Mouse (Mus musculus) erythroblast, embryonic 14.5 days (primary cell): Measurements from ENCODE around the gene H2-DMb1.

ENCODE experiments used
- GATA1 ChIP-seq: IDR thresholded peaks from 2 replicates; pipeline ENCODE4 v1.6.1; 2012; ENCODE audit warnings: low read length, inconsistent platforms, mixed read lengths
- TAL1 ChIP-seq: IDR thresholded peaks from 3 replicates; pipeline ENCODE4 v1.6.1; 2012; ENCODE audit warnings: low read length, inconsistent platforms, mixed read lengths

GRCm38 (mm10) chr17:34114114-34114513 is 38.8 kb upstream of the H2-DMb1 start:
- TF ChIP-seq GATA1 (no peak), TAL1 (no peak)
